Mouse (Mus musculus) hindbrain, embryonic 14.5 days (tissue): ENCODE data around the gene Ddx20. TPM values are rescaled to one million over a fixed set of nuclear protein-coding genes. Genes with fewer than 3 reads are reported as not detected.

Experiments
- ATAC-seq: fragments of 200-750 bp; cut with Nextera tagmentation; 2 replicates; pipeline ENCODE4 v1.8.0; 2017; ENCODE audit warnings: moderate number of reproducible peaks, mild to moderate bottlenecking, moderate TSS enrichment, moderate library complexity; ENCODE audit not compliant: low FRiP score
- DNase-seq: peaks from one replicate; pipeline ENCODE4 v3.0.0-alpha.2; 2015; ENCODE audit warnings: low spot score
- H3K27ac ChIP-seq: fragments of 300-500 bp; sonication (generic); 2 replicates; pipeline ENCODE4 v1.5.1; 2014; ENCODE audit warnings: mild to moderate bottlenecking, moderate library complexity
- H3K27me3 ChIP-seq: fragments of 300-500 bp; sonication (generic); 2 replicates; pipeline ENCODE4 v1.6.1; 2014; ENCODE audit warnings: mild to moderate bottlenecking, low read length, mixed read lengths; ENCODE audit not compliant: control insufficient read depth, insufficient read depth
- H3K36me3 ChIP-seq: fragments of 300-500 bp; sonication (generic); replicated peaks from 2 replicates; pipeline ENCODE4 v1.6.1; 2014; ENCODE audit not compliant: control insufficient read depth, insufficient read depth
- H3K4me1 ChIP-seq: fragments of 300-500 bp; sonication (generic); replicated peaks from 2 replicates; pipeline ENCODE4 v1.6.1; 2014; ENCODE audit warnings: antibody characterized with exemption, low read length, mixed read lengths; ENCODE audit not compliant: control insufficient read depth, insufficient read depth
- H3K4me2 ChIP-seq: fragments of 300-500 bp; sonication (generic); replicated peaks from 2 replicates; pipeline ENCODE4 v1.6.1; 2014; ENCODE audit warnings: mild to moderate bottlenecking, moderate library complexity
- H3K4me3 ChIP-seq: fragments of 300-500 bp; sonication (generic); replicated peaks from 2 replicates; pipeline ENCODE4 v1.5.1; 2014; ENCODE audit warnings: mild to moderate bottlenecking, low read length
- H3K9ac ChIP-seq: fragments of 300-500 bp; sonication (generic); 2 replicates; pipeline ENCODE4 v1.6.1; 2014
- H3K9me3 ChIP-seq: fragments of 300-500 bp; sonication (generic); 2 replicates; pipeline ENCODE4 v1.6.1; 2016; ENCODE audit warnings: low read length; ENCODE audit not compliant: control insufficient read depth
- WGBS: fragments of 180-500 bp; shearing (Covaris S2); extraction: QIAGEN DNeasy Blood & Tissue Kit; methylation state at CpG from one replicate; pipeline ENCODE4 v1.1.7; 2014; 5-methylcytosine and 5-hydroxymethylcytosine counted together
- polyA plus RNA-seq: library from polyadenylated mRNA; unstranded; fragments of >200 nt; fragmentation: Nextera tagmentation; extraction: Ambion mirVana; gene quantifications from 2 replicates; pipeline ENCODE4 v1.2.1, GENCODE M21; 2014

Ddx20 gene
- polyA plus RNA-seq, 1 experiment from 2014 or later: 21.6 TPM

- Histone ChIP-seq H3K9me3 (no peaks in the 10 kb centered on the region), H3K9ac (no peak overlapping the region), H3K4me2 (no peak overlapping the region), H3K27ac (no peak overlapping the region), H3K27me3 (no peaks in the 10 kb centered on the region), H3K4me1 (no peaks in the 10 kb centered on the region), H3K4me3 (no peak overlapping the region), H3K36me3 (peaks cover 74% of the 10 kb centered on the region)
- WGBS: 92% methylated on average over 7 of the region's 7 CpGs
- no peak for ATAC-seq
- DNase-seq: no peak
These were observed 7.0 kb downstream of the Ddx20 start for GRCm38 (mm10) chr3:105680346-105680745.

GRCm38 (mm10) chr3:105675932-105676331, 11.4 kb downstream of the Ddx20 start:
- Histone ChIP-seq H3K27me3 (no peaks in the 10 kb centered on the region), H3K9me3 (no peaks in the 10 kb centered on the region), H3K4me2 (no peak overlapping the region), H3K4me3 (no peak overlapping the region), H3K27ac (no peak overlapping the region), H3K9ac (no peak overlapping the region), H3K4me1 (no peaks in the 10 kb centered on the region), H3K36me3 (peaks cover 42% of the 10 kb centered on the region)
- ATAC-seq (no peak), DNase-seq (no peak)
- WGBS: 62% methylated on average over 2 of the region's 2 CpGs

GRCm38 (mm10) chr3:105674595-105675218, 12.7 kb downstream of the Ddx20 start:
- H3K9ac ChIP-seq: no peak overlapping the region
- 19% methylated on average over 7 of the region's 7 CpGs for WGBS
- H3K27me3 ChIP-seq: no peaks in the 10 kb centered on the region

DNA sequence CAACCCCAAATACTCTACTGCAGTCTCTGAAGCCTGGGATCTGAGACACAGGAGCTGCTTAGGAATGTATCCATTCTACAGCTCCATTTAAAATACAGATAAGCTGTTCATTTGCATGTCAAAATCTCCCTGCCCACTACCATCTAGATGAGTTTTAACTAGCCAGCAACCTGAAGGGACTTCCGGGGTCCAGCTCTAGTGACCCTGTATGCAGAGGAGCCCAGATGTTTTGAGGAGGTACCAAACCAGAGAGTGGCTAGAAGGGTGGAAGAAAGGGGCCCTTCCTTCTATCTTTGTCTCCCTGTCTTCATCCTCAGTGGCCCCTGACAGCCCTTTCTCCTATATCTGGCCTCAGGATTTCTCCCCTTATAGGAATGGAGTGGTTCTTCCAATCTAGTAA, 16.6 kb downstream of the Ddx20 start:
- Histone ChIP-seq H3K27me3 (no peaks in the 10 kb centered on the region), H3K4me1 (no peaks in the 10 kb centered on the region), H3K36me3 (peaks cover 7% of the 10 kb centered on the region; the same call in 1 of the 2 replicates), H3K27ac (no peak overlapping the region), H3K4me3 (no peak overlapping the region), H3K4me2 (no peak overlapping the region), H3K9me3 (no peaks in the 10 kb centered on the region), H3K9ac (no peak overlapping the region)
- no peak for ATAC-seq
- no peak for DNase-seq
- 76% methylated on average over 1 of the region's 1 CpGs for WGBS

More at GRCm38 (mm10) chr3:105674595-105675218, 12.7 kb downstream of the Ddx20 start:
- DNase-seq (peak; percentile 93), ATAC-seq (peak; percentile 86)
- Histone ChIP-seq H3K9me3 (no peaks in the 10 kb centered on the region), H3K4me1 (no peaks in the 10 kb centered on the region), H3K36me3 (peaks cover 38% of the 10 kb centered on the region), H3K27ac (no peak overlapping the region), H3K4me2 (no peak overlapping the region), H3K4me3 (no peak overlapping the region)

DNA sequence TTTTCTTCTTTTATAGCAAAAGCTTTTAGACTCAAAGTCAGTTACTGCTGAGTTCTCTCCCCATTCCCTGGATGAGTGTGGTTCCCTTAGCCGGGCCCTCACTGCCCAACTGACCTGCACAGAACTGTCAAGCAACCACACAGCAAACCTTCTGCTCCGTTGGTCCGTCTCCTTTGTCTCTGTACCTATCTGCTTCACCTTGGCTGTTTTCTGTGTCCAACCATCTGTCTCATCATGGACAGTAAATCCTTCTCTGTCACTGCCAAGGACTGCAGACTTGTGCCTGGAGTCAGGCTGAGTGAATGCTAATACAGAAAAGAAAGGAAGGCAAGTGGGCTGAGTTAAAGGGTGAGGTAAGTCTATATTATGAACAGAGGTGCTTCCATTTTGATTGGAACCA, 17.6 kb downstream of the Ddx20 start:
- Histone ChIP-seq H3K4me3 (no peak overlapping the region), H3K9ac (no peak overlapping the region), H3K9me3 (no peaks in the 10 kb centered on the region), H3K27ac (no peak overlapping the region), H3K27me3 (no peaks in the 10 kb centered on the region), H3K4me1 (no peaks in the 10 kb centered on the region), H3K36me3 (peaks cover 7% of the 10 kb centered on the region; the same call in 1 of the 2 replicates), H3K4me2 (no peak overlapping the region)
- 89% methylated on average over 3 of the region's 3 CpGs for WGBS
- ATAC-seq: no peak
- no peak for DNase-seq

- Histone ChIP-seq H3K4me3 (no peak overlapping the region), H3K27ac (no peak overlapping the region), H3K4me1 (no peaks in the 10 kb centered on the region), H3K27me3 (no peaks in the 10 kb centered on the region), H3K4me2 (no peak overlapping the region), H3K9ac (no peak overlapping the region), H3K9me3 (no peaks in the 10 kb centered on the region), H3K36me3 (peaks cover 7% of the 10 kb centered on the region; the same call in 1 of the 2 replicates)
- WGBS: 46% methylated on average over 9 of the region's 9 CpGs
- DNase-seq (no peak), ATAC-seq (no peak)
These were observed 19.2 kb downstream of the Ddx20 start for GRCm38 (mm10) chr3:105668161-105668560.

GRCm38 (mm10) chr3:105666996-105667523, 20.3 kb downstream of the Ddx20 start:
- H3K4me2 ChIP-seq: no peak overlapping the region
- H3K9ac ChIP-seq: no peak overlapping the region
- no peak for DNase-seq
- 71% methylated on average over 4 of the region's 4 CpGs for WGBS
- H3K4me3 ChIP-seq: no peak overlapping the region
- no peak for ATAC-seq
- no peaks in the 10 kb centered on the region for H3K4me1 ChIP-seq
- no peaks in the 10 kb centered on the region for H3K27me3 ChIP-seq
- H3K9me3 ChIP-seq: no peaks in the 10 kb centered on the region
- H3K27ac ChIP-seq: no peak overlapping the region
- H3K36me3 ChIP-seq: peaks cover 7% of the 10 kb centered on the region; the same call in 1 of the 2 replicates

- Histone ChIP-seq H3K4me1 (no peaks in the 10 kb centered on the region), H3K4me2 (no peak overlapping the region), H3K36me3 (peaks cover 2% of the 10 kb centered on the region; the same call in 1 of the 2 replicates), H3K4me3 (no peak overlapping the region), H3K27me3 (no peaks in the 10 kb centered on the region), H3K27ac (no peak overlapping the region), H3K9me3 (no peaks in the 10 kb centered on the region), H3K9ac (no peak overlapping the region)
- ATAC-seq: no peak
- whole genome bisulfite sequencing: 88% methylated on average over 9 of the region's 9 CpGs
- DNase-seq: no peak
These were observed 22.1 kb downstream of the Ddx20 start for GRCm38 (mm10) chr3:105665105-105665765.

DNA sequence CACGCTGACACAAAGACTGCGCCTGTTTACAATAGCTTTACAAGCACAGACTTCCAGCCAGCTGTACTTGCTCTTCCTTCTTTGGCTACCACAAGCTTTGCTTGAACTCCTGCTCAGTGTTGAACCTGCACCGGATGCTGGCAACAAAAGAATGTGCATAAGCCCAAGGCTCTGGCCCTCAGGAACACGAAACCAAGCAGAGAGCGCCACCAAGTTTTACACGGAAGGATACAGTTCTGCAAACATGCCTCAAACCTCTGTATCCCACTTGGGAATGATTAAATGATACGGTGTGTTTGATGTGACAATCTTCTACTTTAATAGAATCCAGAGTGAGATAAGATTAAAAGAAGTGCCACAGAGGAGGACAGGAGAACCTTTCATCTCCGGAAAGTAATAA, 24.3 kb downstream of the Ddx20 start:
- no peak overlapping the region for H3K4me2 ChIP-seq
- no peak overlapping the region for H3K4me3 ChIP-seq
- no peak overlapping the region for H3K9ac ChIP-seq
- no peaks in the 10 kb centered on the region for H3K27me3 ChIP-seq
- 80% methylated on average over 8 of the region's 8 CpGs for WGBS
- DNase-seq (no peak), ATAC-seq (no peak)
- no peaks in the 10 kb centered on the region for H3K9me3 ChIP-seq
- H3K27ac ChIP-seq: no peak overlapping the region
- no peaks in the 10 kb centered on the region for H3K36me3 ChIP-seq
- no peaks in the 10 kb centered on the region for H3K4me1 ChIP-seq
